Mouse (Mus musculus): ENCODE measurements around the gene Hes3.

- TF ChIP-seq CTCF (IDR thresholded peaks at IDR 0.05; ENCODE audit: low read depth, low read length) = no peak
- TF ChIP-seq POLR2A (IDR thresholded peaks at IDR 0.05; ENCODE audit: insufficient read depth, low read length) = no peak
- no peak for TF ChIP-seq EP300 (IDR thresholded peaks at IDR 0.05; ENCODE audit: insufficient read depth, low read depth, low read length)
Measured at GRCm38 (mm10) chr4:152257070-152257469, 34.4 kb downstream of the Hes3 start.
